Mouse (Mus musculus): Measurements from ENCODE around the gene Atp6v0c.

DNA sequence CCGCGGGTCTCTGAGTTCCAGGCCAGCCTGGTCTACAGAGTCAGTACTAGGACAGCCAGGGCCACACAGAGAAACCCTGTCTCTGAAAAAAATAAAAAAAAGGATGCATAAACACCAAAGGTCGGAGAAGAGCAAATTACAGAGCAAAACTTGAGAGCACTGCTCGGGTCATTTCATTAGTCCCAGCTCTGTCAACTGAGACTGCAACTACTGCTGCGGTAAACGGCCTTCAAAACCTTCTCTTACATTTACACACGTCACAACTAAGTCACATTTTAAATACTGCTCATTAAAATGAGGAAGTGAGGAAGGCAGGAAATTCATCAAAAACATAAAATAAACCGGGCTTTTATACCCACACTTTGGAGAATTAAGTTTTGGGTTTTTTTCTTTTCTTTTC is 23.3 kb upstream of the Atp6v0c start:
- TF ChIP-seq EP300 (IDR thresholded peaks at IDR 0.05; ENCODE audit: low read depth), result no peak
- no peak for TF ChIP-seq CTCF (IDR thresholded peaks at IDR 0.05; ENCODE audit: low read depth)

Data from liver, embryonic 14.5 days (tissue).